ENCODE assay signal across 11 mouse cellular contexts in genomic region chr16:22657874-22658789, GRCm38 (mm10). TPM values are rescaled to one million over a fixed set of nuclear protein-coding genes. Genes with fewer than 3 reads are reported as not detected.
DNase-seq lines count a peak whose midpoint lies in the region; ATAC-seq and TF ChIP-seq lines count a peak whose summit lies in the region.
"Had no signal": no experiment of that assay in that cellular context is flagged by ENCODE, and none has a peak within 500 bp of the region (broad histone marks: within the 10 kb centered on the region; RNA-seq: fewer than 3 reads in every experiment).

No protein-coding gene starts in this region.

- peak; percentile 20; the same call in 1 of the 2 replicates for ATAC-seq in megakaryocyte progenitor cell, adult 5-6 weeks (replicated peaks; ENCODE audit: poor library complexity)
- no peak for ATAC-seq in megakaryocyte-erythroid progenitor cell, adult 5-6 weeks (replicated peaks; ENCODE audit: low FRiP score, low TSS enrichment, poor library complexity, severe bottlenecking)
- ATAC-seq: Patski had no signal

- no peak for DNase-seq in layer of hippocampus, adult 2 months (ENCODE audit: low spot score in 2 of 2)
- DNase-seq in layer of hippocampus, postnatal 25 days (ENCODE audit: extremely low spot score in 1 of 2, low spot score in 1 of 2): no peak
- DNase-seq in B cell, adult 2 months: peak; percentile 54 to 55
- peak; percentile 52 for DNase-seq in CD4-positive, CD25-positive, alpha-beta regulatory T cell, adult 2 months (ENCODE audit: low read depth, low spot score)
- no peak for DNase-seq in adrenal gland, adult 2 months
- DNase-seq: kidney, adult 9 months; liver, embryonic 13.5 days had no signal

- H3K27ac ChIP-seq in layer of hippocampus, adult 2 months: peak overlapping the region; percentile 98
- H3K27ac ChIP-seq: liver, embryonic 13.5 days; neural tube, embryonic 13.5 days had no signal

- no peak for TF ChIP-seq CTCF in layer of hippocampus, adult 2 months (conservative IDR thresholded peaks at IDR 0.05)

- no peak overlapping the region for H3K4me3 ChIP-seq in layer of hippocampus, adult 2 months

RNA-seq across cellular contexts. Expression of gene Dgkg, which starts 1.1 kb away (rescaled TPM):
- total RNA-seq in layer of hippocampus, adult 2 months (2021): 100 to 1,000 TPM; 199 to 231 TPM
- 100 to 1,000 TPM; 190 to 202 TPM for total RNA-seq in layer of hippocampus, postnatal 25 days (2021)
- 13.5 and 18.8 TPM in 2 replicates for total RNA-seq in megakaryocyte progenitor cell, adult 5-6 weeks (2015)
- 13.9 and 14.0 TPM in 2 replicates for total RNA-seq in megakaryocyte progenitor cell, adult 5-6 weeks (2017)
- total RNA-seq in megakaryocyte-erythroid progenitor cell, adult 5-6 weeks (2014; fragmentation: Nextera tagmentation): 0.66 and 1.2 TPM in 2 replicates
- total RNA-seq in megakaryocyte-erythroid progenitor cell, adult 5-6 weeks (2017): 0.38 and 1.1 TPM in 2 replicates
- 1 to 10 TPM; 2.2 to 3.8 TPM for total RNA-seq in adrenal gland, adult 2 months (2021)
- 0.19 and 0.45 TPM in 2 replicates for polyA plus RNA-seq in adrenal gland, adult 2 months (2012; rRNA removed)

Comparison
In these comparisons a context has a peak if more than half of its experiments do, and no peak if none do; other contexts are left out.
1. DNase-seq: peak in B cell, adult 2 months (2 of 2) and CD4-positive, CD25-positive, alpha-beta regulatory T cell, adult 2 months (single experiment); none in layer of hippocampus, adult 2 months (0 of 2), layer of hippocampus, postnatal 25 days (0 of 2) and adrenal gland, adult 2 months (single experiment).
2. RNA of gene Dgkg, which starts 1.1 kb away (total RNA-seq): 199 to 231 TPM in layer of hippocampus, adult 2 months and 190 to 202 TPM in layer of hippocampus, postnatal 25 days; 13.5 to 18.8 TPM in megakaryocyte progenitor cell, adult 5-6 weeks, 2.2 to 3.8 TPM in adrenal gland, adult 2 months and 0.38 to 1.2 TPM in megakaryocyte-erythroid progenitor cell, adult 5-6 weeks; every median in the first group is over 4 times any median in the second.